Mouse (Mus musculus) embryonic facial prominence, embryonic 12.5 days (tissue): ENCODE measurements around the gene Pgk1. TPM values are rescaled to one million over a fixed set of nuclear protein-coding genes. Genes with fewer than 3 reads are reported as not detected.
"Not testable (repeated sequence)": the region's sequence is repeated elsewhere in the genome, so short reads cannot be mapped to it uniquely, and the experiment has no call there.

Source experiments
- ATAC-seq: fragments of 200-750 bp; cut with Nextera tagmentation; 2 replicates; pipeline ENCODE4 v1.8.0; 2017; ENCODE audit not compliant: insufficient number of reproducible peaks, insufficient read depth, low FRiP score, low TSS enrichment
- H3K27ac ChIP-seq: fragments of 300-500 bp; sonication (generic); 2 replicates; pipeline ENCODE4 v1.5.1; 2016; ENCODE audit warnings: mild to moderate bottlenecking
- H3K27me3 ChIP-seq: fragments of 300-500 bp; sonication (generic); 2 replicates; pipeline ENCODE4 v1.6.1; 2016; ENCODE audit warnings: mild to moderate bottlenecking, moderate library complexity
- H3K36me3 ChIP-seq: fragments of 300-500 bp; sonication (generic); 2 replicates; pipeline ENCODE4 v1.6.1; 2016; ENCODE audit warnings: mild to moderate bottlenecking
- H3K4me1 ChIP-seq: fragments of 300-500 bp; sonication (generic); 2 replicates; pipeline ENCODE4 v1.6.1; 2016
- H3K4me2 ChIP-seq: fragments of 300-500 bp; sonication (generic); replicated peaks from 2 replicates; pipeline ENCODE4 v1.6.1; 2016; ENCODE audit warnings: mild to moderate bottlenecking, moderate library complexity
- H3K4me3 ChIP-seq: fragments of 300-500 bp; sonication (generic); 2 replicates; pipeline ENCODE4 v1.5.1; 2016; ENCODE audit warnings: mild to moderate bottlenecking
- H3K9ac ChIP-seq: fragments of 300-500 bp; sonication (generic); 2 replicates; pipeline ENCODE4 v1.6.1; 2016; ENCODE audit warnings: mild to moderate bottlenecking, moderate library complexity
- H3K9me3 ChIP-seq: fragments of 300-500 bp; sonication (generic); 2 replicates; pipeline ENCODE4 v1.6.1; 2016; ENCODE audit warnings: mild to moderate bottlenecking, moderate library complexity
- WGBS: fragments of 180-500 bp; shearing (Covaris S2); methylation state at CpG from one replicate; pipeline ENCODE4 v1.1.7; 2016; 5-methylcytosine and 5-hydroxymethylcytosine counted together
- polyA plus RNA-seq: library from polyadenylated mRNA; unstranded; fragments of >200 nt; fragmentation: Nextera tagmentation; extraction: Ambion mirVana; gene quantifications from 2 replicates; pipeline ENCODE4 v1.2.1, GENCODE M21; 2016

Gene Pgk1
- polyA plus RNA-seq, 1 experiment from 2014 or later = 309 TPM

DNA sequence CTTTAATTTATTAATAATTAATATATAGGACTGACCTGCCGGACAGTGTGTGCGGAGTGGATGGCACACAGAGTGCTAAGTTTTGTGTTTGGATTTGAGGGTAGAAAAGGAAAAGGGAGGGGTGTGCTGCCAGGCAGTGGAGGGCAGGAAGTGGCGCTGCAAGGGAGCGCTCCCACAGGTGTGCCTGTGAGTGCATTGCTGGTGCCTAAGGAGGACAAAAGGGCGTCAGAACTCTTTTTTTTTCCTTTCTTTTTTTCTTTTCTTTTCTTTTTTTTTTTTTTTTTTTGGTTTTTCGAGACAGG, 15.1 kb upstream of the Pgk1 start:
- no peaks in the 10 kb centered on the region for H3K4me1 ChIP-seq
- H3K27ac ChIP-seq = no peak overlapping the region
- no peak for ATAC-seq
- peak overlapping the region; percentile 39 for H3K4me2 ChIP-seq
- H3K9ac ChIP-seq = no peak overlapping the region; the same call in 1 of the 2 replicates
- 61% methylated on average over 6 of the region's 6 CpGs for WGBS
- H3K36me3 ChIP-seq = no peaks in the 10 kb centered on the region
- 0 out of 2 replicates have a peak overlapping the region, but pooled peaks have one; percentile 12 for H3K4me3 ChIP-seq
- no peaks in the 10 kb centered on the region for H3K27me3 ChIP-seq
- H3K9me3 ChIP-seq = no peaks in the 10 kb centered on the region

DNA sequence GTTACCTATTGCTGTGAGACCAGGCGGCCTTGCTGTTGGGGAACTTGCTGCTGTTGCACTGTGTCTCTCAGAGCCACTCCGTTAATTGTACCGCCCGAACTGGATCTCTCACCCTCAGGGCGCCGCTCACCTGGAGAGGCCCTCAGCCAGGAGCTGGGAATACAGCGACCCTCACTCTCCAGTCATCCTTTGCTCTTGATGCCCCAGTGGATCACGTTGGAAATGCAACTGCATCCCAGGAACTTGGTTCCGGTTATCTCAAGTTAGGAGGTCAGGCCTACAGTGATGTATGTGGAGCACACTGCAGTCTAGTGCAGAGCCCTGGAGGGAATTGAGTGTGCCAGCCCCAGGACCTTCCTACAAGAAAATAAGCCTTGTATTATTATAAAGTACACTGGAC, 10.6 kb upstream of the Pgk1 start:
- no peak overlapping the region for H3K4me3 ChIP-seq
- H3K9ac ChIP-seq = no peak overlapping the region
- no peak for ATAC-seq
- H3K27ac ChIP-seq = no peak overlapping the region
- H3K4me1 ChIP-seq = no peaks in the 10 kb centered on the region
- H3K9me3 ChIP-seq = no peaks in the 10 kb centered on the region
- 49% methylated on average over 9 of the region's 9 CpGs for WGBS
- H3K27me3 ChIP-seq = no peaks in the 10 kb centered on the region
- no peak overlapping the region for H3K4me2 ChIP-seq
- no peaks in the 10 kb centered on the region for H3K36me3 ChIP-seq

DNA sequence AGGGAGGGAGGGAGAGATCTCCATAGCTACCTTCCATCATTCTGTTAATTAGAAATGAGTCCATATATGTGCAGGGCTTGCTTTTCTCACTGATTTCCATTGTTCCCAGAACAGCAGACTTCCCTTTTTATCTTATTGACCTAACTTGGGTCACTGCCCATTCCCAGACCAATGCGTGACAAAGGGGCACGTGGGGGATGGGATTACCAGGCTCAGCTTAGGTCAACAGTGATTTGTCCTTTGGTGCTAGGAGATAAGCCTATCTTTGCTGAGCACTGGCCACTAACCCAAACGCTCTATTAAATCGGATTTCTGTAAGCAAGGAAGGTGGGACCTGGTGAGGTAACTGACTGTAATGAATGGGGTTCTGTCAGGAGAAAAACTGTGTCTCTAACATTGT, 2.6 kb upstream of the Pgk1 start:
- Histone ChIP-seq H3K27ac (no peak overlapping the region), H3K36me3 (no peaks in the 10 kb centered on the region), H3K9ac (no peak overlapping the region), H3K4me3 (no peak overlapping the region), H3K9me3 (no peaks in the 10 kb centered on the region), H3K4me2 (no peak overlapping the region), H3K27me3 (peaks cover 4% of the 10 kb centered on the region; the same call in 1 of the 2 replicates), H3K4me1 (peaks cover 9% of the 10 kb centered on the region)
- no peak for ATAC-seq
- WGBS = 33% methylated on average over 4 of the region's 4 CpGs

DNA sequence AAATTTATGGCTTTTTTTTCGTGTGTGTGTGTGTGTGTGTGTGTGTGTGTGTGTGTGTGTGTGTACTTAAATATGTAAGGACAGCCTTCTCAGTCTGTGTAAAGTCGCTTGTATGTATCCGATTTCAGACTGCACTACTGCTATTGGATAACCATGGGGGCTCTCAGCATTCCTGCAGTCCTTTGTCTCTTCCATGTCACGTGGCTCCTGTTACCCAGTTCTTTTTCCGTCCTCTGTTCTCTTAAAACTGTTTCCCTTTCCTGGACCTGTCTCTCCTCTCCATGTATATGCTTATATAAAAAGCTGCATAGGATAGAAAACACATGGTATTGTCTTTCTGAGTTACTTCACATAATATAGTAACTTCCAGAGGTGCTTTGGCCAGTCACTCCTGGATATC, 1.2 kb upstream of the Pgk1 start:
- Histone ChIP-seq H3K9ac (no peak overlapping the region), H3K4me3 (no peak overlapping the region), H3K9me3 (no peaks in the 10 kb centered on the region), H3K36me3 (no peaks in the 10 kb centered on the region), H3K4me2 (0 out of 2 replicates have a peak overlapping the region, but pooled peaks have one; percentile 7), H3K27ac (peak overlapping the region; percentile 92), H3K27me3 (peaks cover 4% of the 10 kb centered on the region; the same call in 1 of the 2 replicates), H3K4me1 (peaks cover 12% of the 10 kb centered on the region)
- 11% methylated on average over 5 of the region's 5 CpGs for WGBS
- ATAC-seq = peak; percentile 69; the same call in 1 of the 2 replicates

DNA sequence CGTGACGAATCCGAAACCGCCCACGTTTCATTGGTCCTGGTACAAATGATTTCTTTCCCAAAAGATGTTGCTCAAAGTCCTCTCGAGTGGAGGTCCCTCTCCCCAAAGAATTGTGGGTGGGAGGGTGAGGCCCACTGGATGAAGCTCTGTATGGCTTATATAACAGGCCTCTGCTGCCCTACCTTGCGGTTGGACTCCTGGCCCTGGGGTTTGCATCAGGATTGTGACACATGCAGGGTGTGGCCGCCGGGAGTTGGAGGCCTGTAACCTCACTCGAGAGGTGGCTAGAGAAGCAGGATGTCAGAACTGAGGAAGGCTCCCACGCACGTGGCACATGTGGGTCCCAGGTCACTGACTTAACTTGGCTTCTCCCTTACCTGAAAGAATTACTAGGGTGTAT, 837 bp downstream of the Pgk1 start:
- Histone ChIP-seq H3K4me1 (peaks cover 12% of the 10 kb centered on the region), H3K4me2 (peak overlapping the region; percentile 62), H3K27me3 (peaks cover 4% of the 10 kb centered on the region; the same call in 1 of the 2 replicates), H3K27ac (peak overlapping the region; percentile 76), H3K9ac (peak overlapping the region; percentile 62), H3K4me3 (peak overlapping the region; percentile 51), H3K36me3 (no peaks in the 10 kb centered on the region), H3K9me3 (no peaks in the 10 kb centered on the region)
- WGBS = 26% methylated on average over 12 of the region's 12 CpGs
- ATAC-seq = no peak

DNA sequence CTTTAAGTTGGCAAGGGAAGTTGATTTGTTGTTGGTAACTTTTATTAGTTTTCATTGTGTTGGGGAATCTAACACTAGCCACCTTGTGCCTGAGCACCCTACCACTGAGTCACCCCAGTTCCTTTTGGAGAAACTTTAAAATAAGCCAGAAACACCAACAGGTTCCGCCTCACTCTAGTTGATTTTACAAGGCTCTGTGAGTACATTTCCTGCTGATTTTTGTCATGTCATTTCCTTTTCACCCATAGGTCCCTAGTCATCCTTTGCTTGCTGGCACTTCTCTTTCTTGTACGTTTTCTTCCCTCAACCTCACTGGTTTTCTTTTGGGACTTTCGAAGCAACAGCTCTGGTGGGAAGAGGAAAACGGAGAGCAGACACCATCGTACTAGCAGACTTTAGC, 2.5 kb downstream of the Pgk1 start:
- Histone ChIP-seq H3K36me3 (no peaks in the 10 kb centered on the region; the same call in 1 of the 2 replicates), H3K27me3 (peaks cover 4% of the 10 kb centered on the region; the same call in 1 of the 2 replicates), H3K9ac (no peak overlapping the region), H3K27ac (no peak overlapping the region), H3K4me2 (peak overlapping the region; percentile 62), H3K9me3 (no peaks in the 10 kb centered on the region), H3K4me1 (peaks cover 12% of the 10 kb centered on the region), H3K4me3 (peak overlapping the region; percentile 51)
- 50% methylated on average over 5 of the region's 5 CpGs for WGBS
- ATAC-seq = no peak

DNA sequence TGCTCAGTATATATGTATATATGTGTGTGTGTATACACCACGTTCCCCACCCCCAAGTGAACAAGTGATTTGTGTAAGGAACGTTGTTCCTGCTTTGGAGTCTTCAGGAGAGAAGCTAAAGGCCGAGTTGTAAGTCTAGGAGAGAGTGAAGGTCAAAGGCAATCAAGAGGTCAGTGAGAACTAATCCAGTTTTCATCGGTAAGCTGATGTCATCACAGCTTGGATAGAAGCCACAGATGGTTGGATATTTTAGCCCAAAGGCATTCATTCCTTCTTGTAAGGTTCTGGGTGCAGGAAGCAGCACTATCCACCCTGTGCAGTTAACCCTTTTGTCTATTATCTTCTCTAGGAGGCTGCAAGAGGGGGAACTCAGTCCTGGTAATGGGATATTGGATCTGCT, 3.2 kb downstream of the Pgk1 start:
- H3K27ac ChIP-seq = no peak overlapping the region
- H3K4me1 ChIP-seq = peaks cover 12% of the 10 kb centered on the region
- ATAC-seq = no peak
- WGBS = 32% methylated on average over 4 of the region's 4 CpGs
- H3K27me3 ChIP-seq = 0 out of 2 replicates have a peak, but pooled peaks cover 4% of the 10 kb centered on the region
- peak overlapping the region; percentile 62 for H3K4me2 ChIP-seq
- no peaks in the 10 kb centered on the region for H3K9me3 ChIP-seq
- H3K9ac ChIP-seq = no peak overlapping the region
- 0 out of 2 replicates have a peak overlapping the region, but pooled peaks have one; percentile 7 for H3K4me3 ChIP-seq
- H3K36me3 ChIP-seq = peaks cover 3% of the 10 kb centered on the region; the same call in 1 of the 2 replicates

DNA sequence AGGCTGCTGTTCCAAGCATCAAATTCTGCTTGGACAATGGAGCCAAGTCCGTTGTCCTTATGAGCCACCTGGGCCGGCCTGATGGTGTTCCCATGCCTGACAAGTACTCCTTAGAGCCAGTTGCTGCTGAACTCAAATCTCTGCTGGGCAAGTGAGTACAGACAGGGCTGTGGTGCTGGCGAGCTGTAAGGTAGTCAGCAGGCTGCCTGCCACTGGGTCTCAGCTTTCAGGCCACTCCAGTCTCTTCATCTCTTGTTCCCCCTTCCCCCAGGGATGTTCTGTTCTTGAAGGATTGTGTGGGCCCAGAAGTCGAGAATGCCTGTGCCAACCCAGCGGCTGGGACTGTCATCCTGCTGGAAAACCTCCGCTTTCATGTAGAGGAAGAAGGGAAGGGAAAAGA, 7.5 kb downstream of the Pgk1 start:
- H3K4me1 ChIP-seq, H3K9me3 ChIP-seq, H3K9ac ChIP-seq, H3K4me2 ChIP-seq, H3K27me3 ChIP-seq, H3K4me3 ChIP-seq, ATAC-seq, H3K27ac ChIP-seq: not testable (repeated sequence)
- 87% methylated on average over 6 of the region's 6 CpGs for WGBS
- H3K36me3 ChIP-seq = peaks cover 18% of the 10 kb centered on the region

DNA sequence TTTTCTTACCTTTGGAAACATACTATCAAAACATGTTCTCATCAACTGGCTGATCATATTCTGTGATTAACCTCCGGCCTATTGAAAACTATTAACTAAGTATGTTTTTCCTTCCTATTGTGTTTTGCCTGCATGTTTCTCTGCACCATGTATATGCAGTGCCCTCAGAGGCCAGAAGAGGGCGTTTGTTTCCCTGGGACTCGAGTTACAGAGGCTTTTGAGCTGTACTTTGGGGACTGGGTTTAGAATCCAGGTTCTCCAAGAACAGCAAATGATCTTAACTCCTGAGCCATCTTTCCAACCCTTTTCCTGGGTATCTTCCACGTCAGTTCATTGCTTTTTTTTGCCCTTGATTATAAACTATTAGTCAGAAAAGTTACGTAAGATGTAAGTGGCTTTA, 10.4 kb downstream of the Pgk1 start:
- ATAC-seq = no peak
- no peak overlapping the region for H3K4me2 ChIP-seq
- no peaks in the 10 kb centered on the region for H3K27me3 ChIP-seq
- no peak overlapping the region for H3K4me3 ChIP-seq
- H3K4me1 ChIP-seq = no peaks in the 10 kb centered on the region
- H3K27ac ChIP-seq = no peak overlapping the region
- no peaks in the 10 kb centered on the region for H3K9me3 ChIP-seq
- WGBS = 68% methylated on average over 5 of the region's 5 CpGs
- peaks cover 30% of the 10 kb centered on the region for H3K36me3 ChIP-seq
- H3K9ac ChIP-seq = no peak overlapping the region

DNA sequence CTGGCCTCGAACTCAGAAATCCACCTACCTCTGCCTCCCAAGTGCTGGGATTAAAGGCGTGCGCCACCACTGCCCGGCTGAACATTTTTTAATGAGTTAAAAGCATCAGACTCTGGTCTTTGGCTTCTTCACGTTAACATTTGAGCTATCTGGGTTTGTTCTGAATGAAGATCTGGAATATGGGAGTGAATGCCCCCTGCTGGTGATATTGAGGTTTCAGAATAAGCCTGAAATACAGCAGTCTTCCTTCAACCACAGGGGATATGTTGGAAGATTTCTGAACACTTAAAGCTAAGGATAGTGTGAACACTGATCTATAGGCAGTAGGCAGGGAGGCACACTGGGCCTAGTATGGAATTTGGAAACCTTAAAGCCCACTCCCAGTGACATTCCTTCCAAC, 12.0 kb downstream of the Pgk1 start:
- H3K27me3 ChIP-seq = no peaks in the 10 kb centered on the region
- 89% methylated on average over 5 of the region's 5 CpGs for WGBS
- H3K4me2 ChIP-seq = no peak overlapping the region
- no peaks in the 10 kb centered on the region for H3K9me3 ChIP-seq
- no peak overlapping the region for H3K27ac ChIP-seq
- no peak overlapping the region for H3K9ac ChIP-seq
- no peak overlapping the region for H3K4me3 ChIP-seq
- no peaks in the 10 kb centered on the region for H3K4me1 ChIP-seq
- H3K36me3 ChIP-seq = peaks cover 34% of the 10 kb centered on the region
- ATAC-seq = no peak

DNA sequence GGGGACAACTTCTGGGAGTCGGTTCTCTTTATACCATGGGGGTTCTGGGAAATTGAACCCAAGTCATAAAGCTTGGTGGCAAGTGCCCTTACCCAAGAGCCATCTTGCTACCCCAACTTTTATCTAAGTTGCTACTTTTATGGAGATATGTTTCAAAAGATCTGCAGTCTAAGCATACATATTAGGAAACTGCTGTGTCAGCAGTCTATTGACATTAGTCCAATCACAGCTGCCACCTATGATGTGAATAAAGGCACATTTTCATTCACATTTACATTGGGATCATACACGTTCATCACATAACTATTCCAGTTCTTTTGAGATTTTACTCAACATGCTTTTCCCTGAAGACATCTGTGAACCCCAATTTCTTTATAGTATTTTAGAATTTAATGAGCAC, 22.2 kb downstream of the Pgk1 start:
- H3K36me3 ChIP-seq = no peaks in the 10 kb centered on the region
- no peak overlapping the region for H3K9ac ChIP-seq
- H3K4me2 ChIP-seq = no peak overlapping the region
- H3K4me3 ChIP-seq = no peak overlapping the region
- H3K27ac ChIP-seq = no peak overlapping the region
- H3K9me3 ChIP-seq = no peaks in the 10 kb centered on the region
- H3K27me3 ChIP-seq = no peaks in the 10 kb centered on the region
- H3K4me1 ChIP-seq = no peaks in the 10 kb centered on the region
- no peak for ATAC-seq
- WGBS = 81% methylated on average over 2 of the region's 2 CpGs

DNA sequence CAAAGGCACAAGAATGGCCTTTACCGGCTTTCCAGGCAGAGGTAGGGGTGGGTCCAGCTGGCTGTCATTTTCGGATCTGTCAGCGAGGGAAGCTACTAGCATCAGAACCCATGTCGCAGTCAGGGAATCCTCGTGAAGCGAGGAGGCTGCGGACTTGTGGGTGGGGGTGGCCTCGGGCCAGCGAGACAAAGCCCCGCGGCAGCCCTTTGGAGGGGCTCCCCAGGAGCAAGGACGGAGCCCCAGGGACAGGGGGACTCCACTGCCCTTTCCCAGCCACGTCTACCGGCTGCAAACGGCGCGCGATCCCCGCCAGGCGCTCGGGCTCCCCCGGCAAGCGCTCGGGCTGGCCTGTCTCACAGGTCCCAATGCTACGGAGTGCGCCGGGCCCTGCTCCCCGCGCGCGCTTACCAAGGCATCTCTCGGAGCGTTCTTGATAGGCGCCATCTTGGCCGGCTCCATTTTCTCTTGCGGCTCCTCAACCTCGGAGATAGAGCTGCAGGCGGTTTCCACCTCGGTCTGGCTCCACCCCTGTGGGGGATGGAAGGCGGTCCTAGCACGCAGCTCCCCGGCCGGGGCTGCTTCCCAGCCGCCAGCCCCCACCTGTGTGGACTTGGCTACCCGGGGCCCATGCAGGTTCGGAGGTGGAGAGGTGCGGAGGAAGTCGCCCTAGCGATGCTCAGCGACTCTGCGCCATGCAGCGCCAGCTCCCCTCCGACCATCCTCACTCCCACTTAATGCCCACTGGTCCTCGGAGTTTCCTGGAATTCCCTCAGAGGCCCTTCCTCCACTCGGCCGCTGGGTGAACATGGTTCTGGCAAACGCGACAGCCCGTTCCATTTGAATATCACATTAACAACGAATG, 32.5 kb downstream of the Pgk1 start:
- Histone ChIP-seq H3K9ac (peak overlapping the region; percentile 49; the same call in 1 of the 2 replicates), H3K4me2 (peak overlapping the region; percentile 46), H3K36me3 (no peaks in the 10 kb centered on the region), H3K9me3 (no peaks in the 10 kb centered on the region), H3K4me1 (no peaks in the 10 kb centered on the region), H3K27me3 (no peaks in the 10 kb centered on the region), H3K4me3 (peak overlapping the region; percentile 46), H3K27ac (peak overlapping the region; percentile 60)
- 19% methylated on average over 56 of the region's 60 CpGs for WGBS
- ATAC-seq = peak; percentile 90
